8 mouse cellular contexts compared by ENCODE assay signal in genomic region chr13:21166936-21167909, GRCm38 (mm10). TPM values are rescaled to one million over a fixed set of nuclear protein-coding genes. Genes with fewer than 3 reads are reported as not detected.
DNase-seq lines count a peak whose midpoint lies in the region; ATAC-seq lines count a peak whose summit lies in the region.

No protein-coding gene starts in this region.

- no peak overlapping the region for H3K27ac ChIP-seq in embryonic facial prominence, embryonic 12.5 days
- H3K27ac ChIP-seq in limb, embryonic 15.5 days, result peak overlapping the region; percentile 73
- H3K27ac ChIP-seq in midbrain, embryonic 16.5 days (ENCODE audit: low read length), result peak overlapping the region; percentile 26; the same call in 1 of the 2 replicates

- ATAC-seq in embryonic facial prominence, embryonic 12.5 days (ENCODE audit: insufficient number of reproducible peaks, insufficient read depth, low FRiP score, low TSS enrichment), result no peak
- no peak for ATAC-seq in limb, embryonic 15.5 days (ENCODE audit: insufficient number of reproducible peaks, low FRiP score, low TSS enrichment, low read depth)
- ATAC-seq in midbrain, embryonic 16.5 days, result peak; percentile 59

- H3K9ac ChIP-seq in embryonic facial prominence, embryonic 12.5 days, result peak overlapping the region; percentile 48
- H3K9ac ChIP-seq in limb, embryonic 15.5 days, result no peak overlapping the region
- H3K9ac ChIP-seq in midbrain, embryonic 16.5 days (ENCODE audit: low read depth, low read length), result peak overlapping the region; percentile 32

- H3K4me3 ChIP-seq in embryonic facial prominence, embryonic 12.5 days, result peak overlapping the region; percentile 62
- H3K4me3 ChIP-seq in limb, embryonic 15.5 days, result peak overlapping the region; percentile 52
- peak overlapping the region; percentile 62 for H3K4me3 ChIP-seq in midbrain, embryonic 16.5 days (ENCODE audit: low read depth, low read length)

- H3K4me2 ChIP-seq in embryonic facial prominence, embryonic 12.5 days (replicated peaks), result peak overlapping the region; percentile 86
- peak overlapping the region; percentile 88 for H3K4me2 ChIP-seq in limb, embryonic 15.5 days
- peak overlapping the region; percentile 98 for H3K4me2 ChIP-seq in midbrain, embryonic 16.5 days (ENCODE audit: low read length)

- under 1% methylated on average over 27 of the region's 27 CpGs for WGBS in embryonic facial prominence, embryonic 12.5 days
- under 1% methylated on average over 27 of the region's 27 CpGs for WGBS in limb, embryonic 15.5 days
- under 1% methylated on average over 27 of the region's 27 CpGs for WGBS in midbrain, embryonic 16.5 days

- H3K4me1 ChIP-seq in embryonic facial prominence, embryonic 12.5 days, result peaks cover 6% of the 10 kb centered on the region; the same call in 1 of the 2 replicates
- H3K4me1 ChIP-seq in limb, embryonic 15.5 days, result peaks cover 14% of the 10 kb centered on the region
- H3K4me1 ChIP-seq in midbrain, embryonic 16.5 days (ENCODE audit: control insufficient read depth, insufficient read depth, low read length), result peaks cover 5% of the 10 kb centered on the region; the same call in 1 of the 2 replicates

- no peaks in the 10 kb centered on the region for H3K27me3 ChIP-seq in embryonic facial prominence, embryonic 12.5 days
- H3K27me3 ChIP-seq in limb, embryonic 15.5 days, result no peaks in the 10 kb centered on the region
- H3K27me3 ChIP-seq in midbrain, embryonic 16.5 days (ENCODE audit: control insufficient read depth, insufficient read depth, low read depth, low read length), result no peaks in the 10 kb centered on the region

- H3K36me3 ChIP-seq in embryonic facial prominence, embryonic 12.5 days, result no peaks in the 10 kb centered on the region
- no peaks in the 10 kb centered on the region for H3K36me3 ChIP-seq in limb, embryonic 15.5 days
- no peaks in the 10 kb centered on the region for H3K36me3 ChIP-seq in midbrain, embryonic 16.5 days (ENCODE audit: control insufficient read depth, insufficient read depth, low read length)

- peak; percentile 92 for DNase-seq in A20 (ENCODE audit: low read depth, low spot score)
- peak; percentile 84 for DNase-seq in adrenal gland, postnatal 10 days
- peak; percentile 84 to 92 for DNase-seq in heart, adult 18-20 months
- peak; percentile 80 for DNase-seq in kidney, adult 18-20 months
- DNase-seq in spleen, postnatal 4 days (ENCODE audit: low spot score in 2 of 2), result peak; percentile 83 to 91

- no peaks in the 10 kb centered on the region for H3K9me3 ChIP-seq in embryonic facial prominence, embryonic 12.5 days
- no peaks in the 10 kb centered on the region for H3K9me3 ChIP-seq in limb, embryonic 15.5 days
- H3K9me3 ChIP-seq in midbrain, embryonic 16.5 days (replicated peaks; ENCODE audit: control insufficient read depth, low read length, poor library complexity, severe bottlenecking), result no peaks in the 10 kb centered on the region

RNA-seq across cellular contexts. Expression of gene Trim27, which starts 12.0 kb away (rescaled TPM):
- total RNA-seq in adrenal gland, postnatal 10 days (2021), result 10 to 100 TPM; 50.2 to 51.9 TPM
- polyA plus RNA-seq in embryonic facial prominence, embryonic 12.5 days (2016; fragmentation: Nextera tagmentation; extraction: Ambion mirVana), result 167 and 170 TPM in 2 replicates
- total RNA-seq in heart, adult 18-20 months (2021), result 10 to 100 TPM; 20.5 to 21.4 TPM
- polyA plus RNA-seq in limb, embryonic 15.5 days (2015; fragmentation: Nextera tagmentation; extraction: Ambion mirVana), result 106 and 121 TPM in 2 replicates
- polyA plus RNA-seq in midbrain, embryonic 16.5 days (2015; fragmentation: Nextera tagmentation; extraction: Ambion mirVana), result 70.6 and 73.6 TPM in 2 replicates

RNA-seq across cellular contexts. Expression of gene Olfr1368, which starts 21.6 kb away (rescaled TPM):
- total RNA-seq in adrenal gland, postnatal 10 days (2021), result not detected
- polyA plus RNA-seq in embryonic facial prominence, embryonic 12.5 days (2016; fragmentation: Nextera tagmentation; extraction: Ambion mirVana), result not detected in 2 replicates
- total RNA-seq in heart, adult 18-20 months (2021), result not detected
- polyA plus RNA-seq in limb, embryonic 15.5 days (2015; fragmentation: Nextera tagmentation; extraction: Ambion mirVana), result not detected in 2 replicates
- polyA plus RNA-seq in midbrain, embryonic 16.5 days (2015; fragmentation: Nextera tagmentation; extraction: Ambion mirVana), result not detected in 2 replicates

RNA-seq across cellular contexts. Expression of gene Olfr263, which starts 37.8 kb away (rescaled TPM):
- not detected for total RNA-seq in adrenal gland, postnatal 10 days (2021)
- polyA plus RNA-seq in embryonic facial prominence, embryonic 12.5 days (2016; fragmentation: Nextera tagmentation; extraction: Ambion mirVana), result not detected in 2 replicates
- not detected for total RNA-seq in heart, adult 18-20 months (2021)
- not detected in 2 replicates for polyA plus RNA-seq in limb, embryonic 15.5 days (2015; fragmentation: Nextera tagmentation; extraction: Ambion mirVana)
- polyA plus RNA-seq in midbrain, embryonic 16.5 days (2015; fragmentation: Nextera tagmentation; extraction: Ambion mirVana), result not detected in 2 replicates

RNA-seq across cellular contexts. Expression of gene Olfr1369-ps1, which starts 55.9 kb away (rescaled TPM):
- total RNA-seq in adrenal gland, postnatal 10 days (2021), result not detected
- 0.04 TPM in 1 of 2 replicates, not detected in the other for polyA plus RNA-seq in embryonic facial prominence, embryonic 12.5 days (2016; fragmentation: Nextera tagmentation; extraction: Ambion mirVana)
- total RNA-seq in heart, adult 18-20 months (2021), result not detected
- polyA plus RNA-seq in limb, embryonic 15.5 days (2015; fragmentation: Nextera tagmentation; extraction: Ambion mirVana), result 0.05 and 0.09 TPM in 2 replicates
- polyA plus RNA-seq in midbrain, embryonic 16.5 days (2015; fragmentation: Nextera tagmentation; extraction: Ambion mirVana), result 0.05 TPM in 1 of 2 replicates, not detected in the other
